Mouse (Mus musculus): ENCODE data around the gene Dnajc6. TPM values are rescaled to one million over a fixed set of nuclear protein-coding genes. Genes with fewer than 3 reads are reported as not detected.

Dnajc6 gene
- polyA plus RNA-seq, 1 experiment = 0.07 TPM

GRCm38 (mm10) chr4:101584524-101585454, 88.3 kb downstream of the Dnajc6 start:
- H3K4me3 ChIP-seq = no peak overlapping the region
- no peaks in the 10 kb centered on the region for H3K36me3 ChIP-seq (ENCODE audit: control insufficient read depth, insufficient read depth)
- H3ac ChIP-seq (ENCODE audit: control insufficient read depth, insufficient read length) = no peak overlapping the region
- H3K27me3 ChIP-seq (ENCODE audit: control insufficient read depth, insufficient read depth, insufficient read length) = no peaks in the 10 kb centered on the region
- no peak for TF ChIP-seq MYOD1 (IDR thresholded peaks at IDR 0.05; ENCODE audit: control insufficient read depth in 1 of 3, insufficient read length in 2 of 3, low read depth in 2 of 3)
- TF ChIP-seq MAX (IDR thresholded peaks at IDR 0.05; ENCODE audit: low read depth) = no peak
- TF ChIP-seq TCF12 (IDR thresholded peaks at IDR 0.05; ENCODE audit: insufficient read depth, poor library complexity, severe bottlenecking) = no peak
- TF ChIP-seq E2F4 (IDR thresholded peaks at IDR 0.05; ENCODE audit: insufficient read depth) = no peak
- no peak for TF ChIP-seq CEBPB (IDR thresholded peaks at IDR 0.05; ENCODE audit: insufficient read depth, poor library complexity, severe bottlenecking)
- no peak for TF ChIP-seq POLR2A (IDR thresholded peaks at IDR 0.05; ENCODE audit: insufficient read length, low read depth)
- no peak for TF ChIP-seq SRF (IDR thresholded peaks at IDR 0.05; ENCODE audit: control insufficient read depth, insufficient read length, low read depth)
- no peak for TF ChIP-seq MYOG (IDR thresholded peaks at IDR 0.05; ENCODE audit: control insufficient read depth in 1 of 3, insufficient read depth in 1 of 3, insufficient read length in 2 of 3, low read depth in 2 of 3)
- no peak for TF ChIP-seq POLR2AphosphoS2 (IDR thresholded peaks at IDR 0.05; ENCODE audit: insufficient read length, low read depth)
- H3K4me2 ChIP-seq (ENCODE audit: low read depth) = no peak overlapping the region
- no peaks in the 10 kb centered on the region for H3K79me2 ChIP-seq (ENCODE audit: control insufficient read depth, insufficient read depth)

- no peaks in the 10 kb centered on the region for H3K79me2 ChIP-seq (ENCODE audit: control insufficient read depth, insufficient read depth)
- H3K27me3 ChIP-seq (ENCODE audit: control insufficient read depth, insufficient read depth, insufficient read length) = no peaks in the 10 kb centered on the region
- H3ac ChIP-seq (ENCODE audit: control insufficient read depth, insufficient read length) = no peak overlapping the region
- no peak overlapping the region for H3K4me2 ChIP-seq (ENCODE audit: low read depth)
- no peak overlapping the region for H3K4me3 ChIP-seq
- TF ChIP-seq MYOD1 (IDR thresholded peaks at IDR 0.05; ENCODE audit: control insufficient read depth in 1 of 3, insufficient read length in 2 of 3, low read depth in 2 of 3) (peak; percentile 3 to 68 (median 8)), USF1 (IDR thresholded peaks at IDR 0.05; ENCODE audit: low read depth) (no peak), MYOG (IDR thresholded peaks at IDR 0.05; ENCODE audit: control insufficient read depth in 1 of 3, insufficient read depth in 1 of 3, insufficient read length in 2 of 3, low read depth in 2 of 3) (peak in 2 of 3 experiments; percentile 13 to 44)
- no peaks in the 10 kb centered on the region for H3K36me3 ChIP-seq (ENCODE audit: control insufficient read depth, insufficient read depth)
Observed at GRCm38 (mm10) chr4:101585455-101586184, 89.2 kb downstream of the Dnajc6 start.

GRCm38 (mm10) chr4:101588932-101589331, 92.5 kb downstream of the Dnajc6 start:
- H3K27me3 ChIP-seq (ENCODE audit: control insufficient read depth, insufficient read depth, insufficient read length) = no peaks in the 10 kb centered on the region
- H3K4me2 ChIP-seq (ENCODE audit: low read depth) = no peak overlapping the region
- H3ac ChIP-seq (ENCODE audit: control insufficient read depth, insufficient read length) = no peak overlapping the region
- no peak overlapping the region for H3K4me3 ChIP-seq
- H3K79me2 ChIP-seq (ENCODE audit: control insufficient read depth, insufficient read depth) = no peaks in the 10 kb centered on the region
- H3K36me3 ChIP-seq (ENCODE audit: control insufficient read depth, insufficient read depth) = no peaks in the 10 kb centered on the region
- no peak for TF ChIP-seq POLR2A (IDR thresholded peaks at IDR 0.05; ENCODE audit: insufficient read length, low read depth)
- no peak for TF ChIP-seq POLR2AphosphoS2 (IDR thresholded peaks at IDR 0.05; ENCODE audit: insufficient read length, low read depth)
- no peak for TF ChIP-seq SRF (IDR thresholded peaks at IDR 0.05; ENCODE audit: control insufficient read depth, insufficient read length, low read depth)
- no peak for TF ChIP-seq REST (IDR thresholded peaks at IDR 0.05; ENCODE audit: insufficient read depth, insufficient read length)
- TF ChIP-seq MYOD1 (IDR thresholded peaks at IDR 0.05; ENCODE audit: control insufficient read depth in 1 of 3, insufficient read length in 2 of 3, low read depth in 2 of 3) = no peak
- TF ChIP-seq TCF3 (IDR thresholded peaks at IDR 0.05; ENCODE audit: insufficient read length, low read depth) = no peak
- no peak for TF ChIP-seq MAX (IDR thresholded peaks at IDR 0.05; ENCODE audit: low read depth)
- no peak for TF ChIP-seq E2F4 (IDR thresholded peaks at IDR 0.05; ENCODE audit: insufficient read depth)
- no peak for TF ChIP-seq TCF12 (IDR thresholded peaks at IDR 0.05; ENCODE audit: insufficient read depth, poor library complexity, severe bottlenecking)
- TF ChIP-seq USF1 (IDR thresholded peaks at IDR 0.05; ENCODE audit: low read depth) = no peak
- no peak for TF ChIP-seq MYOG (IDR thresholded peaks at IDR 0.05; ENCODE audit: control insufficient read depth in 1 of 3, insufficient read depth in 1 of 3, insufficient read length in 2 of 3, low read depth in 2 of 3)
- TF ChIP-seq CEBPB (IDR thresholded peaks at IDR 0.05; ENCODE audit: insufficient read depth, poor library complexity, severe bottlenecking) = no peak

GRCm38 (mm10) chr4:101589771-101590170, 93.3 kb downstream of the Dnajc6 start:
- no peaks in the 10 kb centered on the region for H3K27me3 ChIP-seq (ENCODE audit: control insufficient read depth, insufficient read depth, insufficient read length)
- no peaks in the 10 kb centered on the region for H3K79me2 ChIP-seq (ENCODE audit: control insufficient read depth, insufficient read depth)
- TF ChIP-seq USF1 (IDR thresholded peaks at IDR 0.05; ENCODE audit: low read depth) (no peak), TCF12 (IDR thresholded peaks at IDR 0.05; ENCODE audit: insufficient read depth, poor library complexity, severe bottlenecking) (no peak), REST (IDR thresholded peaks at IDR 0.05; ENCODE audit: insufficient read depth, insufficient read length) (no peak), POLR2AphosphoS2 (IDR thresholded peaks at IDR 0.05; ENCODE audit: insufficient read length, low read depth) (no peak), CEBPB (IDR thresholded peaks at IDR 0.05; ENCODE audit: insufficient read depth, poor library complexity, severe bottlenecking) (no peak), TCF3 (IDR thresholded peaks at IDR 0.05; ENCODE audit: insufficient read length, low read depth) (no peak), E2F4 (IDR thresholded peaks at IDR 0.05; ENCODE audit: insufficient read depth) (no peak), SRF (IDR thresholded peaks at IDR 0.05; ENCODE audit: control insufficient read depth, insufficient read length, low read depth) (no peak), MYOG (IDR thresholded peaks at IDR 0.05; ENCODE audit: control insufficient read depth in 1 of 3, insufficient read depth in 1 of 3, insufficient read length in 2 of 3, low read depth in 2 of 3) (no peak), MAX (IDR thresholded peaks at IDR 0.05; ENCODE audit: low read depth) (no peak), MYOD1 (IDR thresholded peaks at IDR 0.05; ENCODE audit: control insufficient read depth in 1 of 3, insufficient read length in 2 of 3, low read depth in 2 of 3) (no peak), POLR2A (IDR thresholded peaks at IDR 0.05; ENCODE audit: insufficient read length, low read depth) (no peak)
- H3K4me2 ChIP-seq (ENCODE audit: low read depth) = no peak overlapping the region
- no peak overlapping the region for H3ac ChIP-seq (ENCODE audit: control insufficient read depth, insufficient read length)
- no peak overlapping the region for H3K4me3 ChIP-seq
- no peaks in the 10 kb centered on the region for H3K36me3 ChIP-seq (ENCODE audit: control insufficient read depth, insufficient read depth)

Data from myocyte (in vitro differentiated cells).